Comparison of ENCODE assay signal across 8 mouse cellular contexts in genomic region chr12:8444975-8445853, GRCm38 (mm10). TPM values are rescaled to one million over a fixed set of nuclear protein-coding genes. Genes with fewer than 3 reads are reported as not detected.
DNase-seq lines count a peak whose midpoint lies in the region; ATAC-seq and TF ChIP-seq lines count a peak whose summit lies in the region.

No protein-coding gene starts in this region.

- H3K9me3 ChIP-seq in liver, embryonic 12.5 days (replicated peaks), result no peaks in the 10 kb centered on the region
- H3K9me3 ChIP-seq in heart, embryonic 16.5 days (replicated peaks; ENCODE audit: control insufficient read depth, low read length), result no peaks in the 10 kb centered on the region

- H3K4me3 ChIP-seq in cerebellum, adult 2 months (replicated peaks; ENCODE audit: insufficient read depth, low read depth, low read length), result no peak overlapping the region
- H3K4me3 ChIP-seq in liver, adult 2 months (ENCODE audit: insufficient read depth, low read depth, low read length), result no peak overlapping the region
- no peak overlapping the region for H3K4me3 ChIP-seq in liver, embryonic 12.5 days
- H3K4me3 ChIP-seq in heart, embryonic 16.5 days (ENCODE audit: low read length), result no peak overlapping the region
- H3K4me3 ChIP-seq in myocyte, result peak overlapping the region; percentile 23

- H3K79me2 ChIP-seq in liver, adult 2 months (ENCODE audit: control insufficient read depth, insufficient read depth, low read length), result no peaks in the 10 kb centered on the region
- no peaks in the 10 kb centered on the region for H3K79me2 ChIP-seq in myocyte (ENCODE audit: control insufficient read depth, insufficient read depth)

- no peak overlapping the region for H3K27ac ChIP-seq in cerebellum, adult 2 months (ENCODE audit: insufficient read depth, low read length)
- 0 out of 2 replicates have a peak overlapping the region, but pooled peaks have one; percentile 22 for H3K27ac ChIP-seq in liver, adult 2 months (replicated peaks; ENCODE audit: insufficient read depth, low read depth, low read length)
- H3K27ac ChIP-seq in liver, embryonic 12.5 days, result no peak overlapping the region
- peak overlapping the region; percentile 55 for H3K27ac ChIP-seq in heart, embryonic 16.5 days (ENCODE audit: low read length)

- no peaks in the 10 kb centered on the region for H3K36me3 ChIP-seq in liver, adult 2 months (ENCODE audit: control insufficient read depth, insufficient read depth, low read length)
- H3K36me3 ChIP-seq in liver, embryonic 12.5 days, result no peaks in the 10 kb centered on the region
- no peaks in the 10 kb centered on the region for H3K36me3 ChIP-seq in heart, embryonic 16.5 days (ENCODE audit: control insufficient read depth, insufficient read depth)
- no peaks in the 10 kb centered on the region for H3K36me3 ChIP-seq in myocyte (ENCODE audit: control insufficient read depth, insufficient read depth)

- ATAC-seq in liver, embryonic 12.5 days, result no peak
- 0 out of 2 replicates have a peak, but pooled peaks have one; percentile 47 for ATAC-seq in heart, embryonic 16.5 days (replicated peaks; ENCODE audit: extremely low read depth, insufficient read depth, low FRiP score)

- H3K9ac ChIP-seq in liver, adult 2 months (ENCODE audit: low read depth, low read length), result no peak overlapping the region
- no peak overlapping the region for H3K9ac ChIP-seq in liver, embryonic 12.5 days
- no peak overlapping the region for H3K9ac ChIP-seq in heart, embryonic 16.5 days (ENCODE audit: low read length)

- no peak overlapping the region for H3ac ChIP-seq in myocyte (ENCODE audit: control insufficient read depth, insufficient read length)

- H3K4me1 ChIP-seq in cerebellum, adult 2 months (ENCODE audit: control insufficient read depth, insufficient read depth, low read length), result peaks cover 12% of the 10 kb centered on the region
- peaks cover 20% of the 10 kb centered on the region for H3K4me1 ChIP-seq in liver, adult 2 months (ENCODE audit: control insufficient read depth, insufficient read depth, low read length)
- no peaks in the 10 kb centered on the region for H3K4me1 ChIP-seq in liver, embryonic 12.5 days
- H3K4me1 ChIP-seq in heart, embryonic 16.5 days (ENCODE audit: control insufficient read depth, insufficient read depth, low read length), result peaks cover 8% of the 10 kb centered on the region

- no peaks in the 10 kb centered on the region for H3K27me3 ChIP-seq in cerebellum, adult 2 months (ENCODE audit: control insufficient read depth, insufficient read depth, low read length)
- no peaks in the 10 kb centered on the region for H3K27me3 ChIP-seq in liver, adult 2 months (ENCODE audit: control insufficient read depth, insufficient read depth, low read length)
- H3K27me3 ChIP-seq in liver, embryonic 12.5 days (replicated peaks), result no peaks in the 10 kb centered on the region
- no peaks in the 10 kb centered on the region for H3K27me3 ChIP-seq in heart, embryonic 16.5 days (ENCODE audit: control insufficient read depth, insufficient read depth, low read length)
- no peaks in the 10 kb centered on the region for H3K27me3 ChIP-seq in myocyte (ENCODE audit: control insufficient read depth, insufficient read depth, insufficient read length)

- 44% methylated on average over 13 of the region's 13 CpGs for WGBS in cerebellum, adult 2 months
- WGBS in liver, adult 2 months, result 94% methylated on average over 13 of the region's 13 CpGs
- 71% methylated on average over 13 of the region's 13 CpGs for WGBS in liver, embryonic 12.5 days (ENCODE audit: insufficient replicate concordance)
- 66% methylated on average over 13 of the region's 13 CpGs for WGBS in heart, embryonic 16.5 days

- no peak for TF ChIP-seq CTCF in cerebellum, adult 2 months (IDR thresholded peaks at IDR 0.05; ENCODE audit: borderline replicate concordance, insufficient read depth, low read depth, low read length)
- no peak for TF ChIP-seq CTCF in liver, adult 2 months (IDR thresholded peaks at IDR 0.05; ENCODE audit: low read depth, low read length)

- H3K4me2 ChIP-seq in liver, embryonic 12.5 days, result no peak overlapping the region
- H3K4me2 ChIP-seq in heart, embryonic 16.5 days (ENCODE audit: low read depth, low read length), result no peak overlapping the region
- H3K4me2 ChIP-seq in myocyte (ENCODE audit: low read depth), result peak overlapping the region; percentile 72

- TF ChIP-seq POLR2A in cerebellum, adult 2 months (IDR thresholded peaks at IDR 0.05; ENCODE audit: borderline replicate concordance, insufficient read depth, low read length), result no peak
- TF ChIP-seq POLR2A in liver, adult 2 months (IDR thresholded peaks at IDR 0.05; ENCODE audit: extremely low read depth, insufficient read depth, low read length), result no peak
- peak; percentile 36 for TF ChIP-seq POLR2A in myocyte (IDR thresholded peaks at IDR 0.05; ENCODE audit: insufficient read length, low read depth)

- DNase-seq in cerebellum, adult 2 months, result peak; percentile 36 to 38
- no peak for DNase-seq in cerebellum, adult 11-12 months
- DNase-seq in liver, adult 2 months (ENCODE audit: extremely low read depth, low read depth, low spot score), result no peak
- no peak for DNase-seq in layer of hippocampus, postnatal 14 days (ENCODE audit: low spot score in 2 of 2)
- no peak for DNase-seq in right cerebral cortex, adult 2 months (ENCODE audit: low spot score in 2 of 2)

TF ChIP-seq in myocyte, 11 proteins besides CTCF, POLR2A, EP300 and RAD21:
- no peak for TF ChIP-seq MAX (IDR thresholded peaks at IDR 0.05; ENCODE audit: low read depth)
- peak; percentile 30 for TF ChIP-seq SRF (IDR thresholded peaks at IDR 0.05; ENCODE audit: control insufficient read depth, insufficient read length, low read depth)
- peak; percentile 75 to 97 (median 88) for TF ChIP-seq MYOD1 (IDR thresholded peaks at IDR 0.05; ENCODE audit: control insufficient read depth in 1 of 3, insufficient read length in 2 of 3, low read depth in 2 of 3)
- TF ChIP-seq TCF3 (IDR thresholded peaks at IDR 0.05; ENCODE audit: insufficient read length, low read depth), result peak; percentile 83
- no peak for TF ChIP-seq E2F4 (IDR thresholded peaks at IDR 0.05; ENCODE audit: insufficient read depth)
- TF ChIP-seq TCF12 (IDR thresholded peaks at IDR 0.05; ENCODE audit: insufficient read depth, poor library complexity, severe bottlenecking), result peak; percentile 94
- TF ChIP-seq USF1 (IDR thresholded peaks at IDR 0.05; ENCODE audit: low read depth), result no peak
- peak; percentile 28 for TF ChIP-seq POLR2AphosphoS2 (IDR thresholded peaks at IDR 0.05; ENCODE audit: insufficient read length, low read depth)
- TF ChIP-seq MYOG (IDR thresholded peaks at IDR 0.05; ENCODE audit: control insufficient read depth in 1 of 3, insufficient read depth in 1 of 3, insufficient read length in 2 of 3, low read depth in 2 of 3), result peak; percentile 87 to 99 (median 97)
- no peak for TF ChIP-seq REST (IDR thresholded peaks at IDR 0.05; ENCODE audit: insufficient read depth, insufficient read length)
- TF ChIP-seq CEBPB (IDR thresholded peaks at IDR 0.05; ENCODE audit: insufficient read depth, poor library complexity, severe bottlenecking), result no peak

RNA-seq across cellular contexts. Expression of gene Rhob, which starts 54.6 kb away (rescaled TPM):
- polyA plus RNA-seq in cerebellum, adult 2 months (2012; rRNA removed), result 295 and 299 TPM in 2 replicates
- total RNA-seq in liver, adult 2 months (2014; rRNA removed), result 12.8 and 25.2 TPM in 2 replicates
- 24.9 and 31.0 TPM in 2 replicates for polyA plus RNA-seq in liver, adult 2 months (2012; rRNA removed)
- 12.3 and 12.4 TPM in 2 replicates for polyA plus RNA-seq in liver, embryonic 12.5 days (2016; fragmentation: Nextera tagmentation; extraction: Ambion mirVana)
- polyA plus RNA-seq in heart, embryonic 16.5 days (2015; fragmentation: Nextera tagmentation; extraction: Ambion mirVana), result 38.5 and 39.3 TPM in 2 replicates
- polyA plus RNA-seq in myocyte (2012; fragmentation: generic; extraction: Trizol), result 415 TPM
- total RNA-seq in layer of hippocampus, postnatal 14 days (2021), result 100 to 1,000 TPM; 387 to 396 TPM

Comparison
In these comparisons a context has a peak if more than half of its experiments do, and no peak if none do; other contexts are left out.
1. DNase-seq: peak in cerebellum, adult 2 months (2 of 2); none in cerebellum, adult 11-12 months (single experiment), liver, adult 2 months (single experiment), layer of hippocampus, postnatal 14 days (0 of 2) and right cerebral cortex, adult 2 months (0 of 2).
2. H3K27ac ChIP-seq: peak in liver, adult 2 months (single experiment) and heart, embryonic 16.5 days (single experiment); none in cerebellum, adult 2 months (single experiment) and liver, embryonic 12.5 days (single experiment).